Mouse (Mus musculus): ENCODE measurements around the gene Tstd2.

Gene Tstd2

GRCm38 (mm10) chr4:46084416-46085172 lies 53.9 kb downstream of the Tstd2 start:
- DNase-seq (ENCODE audit: low spot score in 2 of 2) = no peak

- DNase-seq (ENCODE audit: low spot score in 2 of 2) = no peak
These were observed 55.9 kb downstream of the Tstd2 start for GRCm38 (mm10) chr4:46082555-46082954.

GRCm38 (mm10) chr4:46080261-46080660 lies 58.2 kb downstream of the Tstd2 start:
- DNase-seq (ENCODE audit: low spot score in 2 of 2) = no peak

- DNase-seq (ENCODE audit: low spot score in 2 of 2) = no peak
These were observed 61.6 kb downstream of the Tstd2 start for GRCm38 (mm10) chr4:46076892-46077291.

- no peak for DNase-seq (ENCODE audit: low spot score in 2 of 2)
These were observed 62.8 kb downstream of the Tstd2 start for GRCm38 (mm10) chr4:46075664-46076063.

- no peak for DNase-seq (ENCODE audit: low spot score in 2 of 2)
These were observed 64.8 kb downstream of the Tstd2 start for GRCm38 (mm10) chr4:46073736-46074135.

GRCm38 (mm10) chr4:46072631-46073030 lies 65.9 kb downstream of the Tstd2 start:
- DNase-seq (ENCODE audit: low spot score in 2 of 2) = no peak

- no peak for DNase-seq (ENCODE audit: low spot score in 2 of 2)
These were observed 68.5 kb downstream of the Tstd2 start for GRCm38 (mm10) chr4:46069851-46070482.

- no peak for DNase-seq (ENCODE audit: low spot score in 2 of 2)
These were observed 69.9 kb downstream of the Tstd2 start for GRCm38 (mm10) chr4:46068573-46068972.

- no peak for DNase-seq (ENCODE audit: low spot score in 2 of 2)
These were observed 70.4 kb downstream of the Tstd2 start for GRCm38 (mm10) chr4:46068060-46068459.

- DNase-seq (ENCODE audit: low spot score in 2 of 2) = no peak
These were observed 72.7 kb downstream of the Tstd2 start for GRCm38 (mm10) chr4:46065695-46066340.

GRCm38 (mm10) chr4:46064961-46065360 lies 73.5 kb downstream of the Tstd2 start:
- no peak for DNase-seq (ENCODE audit: low spot score in 2 of 2)

Measured in urinary bladder, adult 18-20 months (tissue).